Mouse (Mus musculus) 416B (cell line): ENCODE results near the gene Cttnbp2nl.
A peak's percentile ranks its signal among the peaks of the same experiment; 100 is the strongest.

Source experiments
- DNase-seq: peaks from one replicate; pipeline ENCODE4 v3.0.0; 2011; ENCODE audit warnings: low read depth

Gene Cttnbp2nl

DNA sequence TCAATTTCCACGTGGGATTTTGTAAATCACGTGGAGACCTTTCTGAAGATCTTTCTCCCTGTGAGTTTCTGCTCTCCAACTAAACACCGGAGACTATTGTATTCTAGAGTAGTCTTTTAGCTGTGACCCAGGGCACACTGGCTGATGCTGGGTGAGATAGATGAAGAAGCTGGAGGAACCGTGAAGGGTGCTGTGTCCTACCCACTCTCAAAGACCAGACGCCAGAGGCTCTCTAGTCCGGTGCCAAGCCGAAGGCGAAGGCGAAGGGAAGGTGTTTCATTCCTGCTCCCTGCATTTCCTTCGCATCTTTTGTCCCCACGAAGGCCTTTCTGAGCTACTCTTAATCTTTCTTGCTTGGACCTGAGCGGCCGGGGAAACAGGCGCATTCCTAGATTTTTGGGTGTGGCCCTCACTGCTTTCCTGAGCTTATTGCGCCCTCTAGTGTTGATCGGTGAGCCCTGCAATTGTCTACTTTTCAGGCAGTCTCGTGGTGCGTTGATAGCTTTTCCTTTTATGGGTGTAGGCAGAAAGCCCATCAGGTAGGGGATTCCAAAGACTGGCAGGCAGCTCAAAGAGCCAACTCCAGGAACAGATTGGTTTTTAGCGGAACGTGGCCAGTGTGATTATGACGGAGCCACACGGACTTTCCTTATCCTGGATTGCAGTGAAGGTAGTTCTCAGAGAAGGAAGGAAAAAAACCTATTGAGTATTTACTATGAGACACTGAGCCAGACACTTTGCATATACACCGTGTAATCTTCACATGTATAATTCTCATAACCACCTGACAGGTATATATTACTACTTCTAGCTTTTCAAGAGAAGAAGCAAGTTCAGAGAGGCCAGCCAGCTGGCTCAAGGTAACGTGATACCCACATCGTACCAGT lies 5.9 kb upstream of the Cttnbp2nl start:
- peak; percentile 88 for DNase-seq

DNA sequence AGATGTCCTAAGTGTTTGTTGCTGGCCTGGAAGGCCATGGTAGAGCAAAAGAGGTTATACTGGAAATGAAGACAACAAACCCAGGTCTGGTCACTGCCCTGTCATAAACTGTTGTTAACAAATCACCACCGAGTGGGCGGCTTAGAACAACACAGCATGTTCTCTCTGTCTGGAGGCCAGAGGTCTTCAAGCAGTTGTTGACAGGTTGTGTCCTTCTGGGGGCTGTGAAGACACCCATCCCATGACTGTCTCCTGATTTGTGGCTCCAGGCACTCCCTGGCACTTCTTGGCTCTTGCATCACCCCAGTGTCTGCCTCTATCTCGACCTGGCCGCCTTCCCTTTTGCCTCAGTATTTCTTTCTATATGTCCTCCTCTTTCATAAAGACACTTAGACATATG lies 2.7 kb upstream of the Cttnbp2nl start:
- no peak for DNase-seq

DNA sequence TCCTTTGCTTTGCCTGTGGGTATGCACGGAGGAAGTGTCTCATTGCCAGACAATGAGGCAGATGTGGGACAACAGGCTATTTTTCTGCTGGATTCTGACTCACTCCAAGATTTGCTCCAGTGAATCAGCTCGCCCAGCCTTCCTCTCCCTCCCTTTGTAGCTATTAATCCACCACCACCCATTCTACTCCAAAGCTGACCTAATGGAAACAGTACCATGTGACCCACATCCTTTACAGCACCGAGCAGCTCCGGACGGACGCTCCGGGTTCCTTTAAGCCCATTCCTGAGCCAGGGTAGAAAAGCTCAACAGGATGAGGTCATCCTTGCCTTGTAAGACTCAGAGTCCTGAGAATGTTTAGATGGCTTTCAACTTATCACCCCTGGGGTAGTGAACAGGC lies 2.0 kb upstream of the Cttnbp2nl start:
- DNase-seq: no peak

DNA sequence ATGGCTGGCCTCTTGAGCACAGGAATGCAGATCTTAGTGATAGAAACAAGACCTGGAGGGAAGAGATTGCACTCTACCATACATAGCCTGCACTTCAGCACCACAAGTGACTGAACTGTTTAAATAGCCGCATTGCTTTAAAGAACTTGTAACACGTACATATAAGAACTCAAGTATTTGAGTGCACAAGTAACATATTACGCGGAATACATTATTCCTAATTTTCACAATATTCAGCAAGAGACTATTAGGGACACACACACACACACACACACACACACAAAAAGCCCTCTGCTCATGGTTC lies 704 bp upstream of the Cttnbp2nl start:
- DNase-seq: peak; percentile 20

DNA sequence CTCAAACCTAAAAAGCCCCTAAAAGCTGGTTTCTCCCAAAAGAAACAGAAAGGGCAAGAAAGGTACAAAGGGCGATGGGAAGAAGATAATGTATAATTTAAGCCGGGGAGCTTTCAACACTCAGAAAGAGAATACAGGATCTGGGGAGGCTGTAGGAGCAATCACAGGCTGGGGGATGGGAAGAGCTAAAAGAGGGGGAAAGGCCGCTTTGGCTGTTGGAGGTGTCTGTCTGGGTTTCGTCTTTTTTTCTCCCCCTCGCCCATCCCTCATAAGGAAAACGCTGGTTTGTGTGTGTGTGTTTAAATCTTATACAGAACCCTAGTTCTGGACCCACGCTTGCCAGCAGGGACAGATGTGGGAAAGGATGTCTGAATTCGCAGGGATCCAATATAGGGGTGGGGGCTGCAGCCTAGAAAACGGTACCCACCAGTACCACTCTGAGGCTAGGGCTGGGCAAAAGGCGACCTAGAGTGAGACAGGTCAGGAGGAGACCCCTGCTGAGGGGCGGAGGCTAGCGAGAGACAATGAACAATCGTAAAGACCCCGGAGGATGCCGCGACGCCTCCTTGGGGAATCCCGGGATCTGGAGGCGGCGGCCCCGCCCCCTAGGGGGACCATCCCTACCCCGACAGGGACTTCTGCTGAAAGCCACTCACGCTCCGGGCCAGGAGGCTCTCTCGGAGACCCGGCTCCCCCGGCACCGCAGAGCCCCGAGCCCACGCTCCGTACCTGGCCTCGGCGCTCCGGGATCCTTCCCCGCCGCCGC lies 592 bp downstream of the Cttnbp2nl start:
- DNase-seq: no peak

DNA sequence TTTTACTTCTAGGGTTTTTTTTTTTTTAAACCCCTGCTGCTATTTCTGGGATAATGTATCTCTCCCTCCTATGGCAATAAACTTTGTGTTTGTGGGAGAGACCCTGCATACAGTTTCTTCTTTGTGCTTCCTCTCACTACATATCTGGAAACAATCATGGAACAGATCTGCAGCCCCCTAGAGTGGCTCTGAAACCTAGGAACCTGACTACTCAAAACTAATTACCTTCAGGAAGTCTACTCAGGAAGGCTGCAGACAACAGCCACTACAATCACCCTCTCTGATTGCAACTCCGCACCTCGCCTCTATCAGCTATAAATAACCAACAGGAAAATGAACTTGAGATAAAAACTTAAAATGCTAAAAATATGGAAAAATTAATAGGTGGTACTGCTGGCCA lies 1.8 kb downstream of the Cttnbp2nl start:
- DNase-seq: no peak

DNA sequence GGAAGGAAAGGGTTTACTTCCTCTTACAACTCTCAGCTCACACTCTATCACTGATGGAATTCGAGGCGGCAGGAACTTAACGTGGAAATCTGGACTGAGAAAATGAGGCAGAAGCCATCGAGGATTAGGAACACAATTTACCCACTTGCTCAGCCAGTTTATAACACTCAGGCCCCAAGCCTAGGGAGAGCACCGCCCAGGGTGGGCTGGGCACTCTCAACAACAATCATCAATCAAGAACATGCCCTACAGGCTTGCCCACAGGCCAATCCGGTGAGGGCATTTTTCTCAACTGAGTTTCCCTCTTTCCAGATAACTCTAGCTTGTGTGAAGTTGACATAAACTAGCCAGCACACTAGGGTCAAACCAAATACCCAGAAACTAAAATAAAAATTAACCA lies 3.1 kb downstream of the Cttnbp2nl start:
- no peak for DNase-seq

DNA sequence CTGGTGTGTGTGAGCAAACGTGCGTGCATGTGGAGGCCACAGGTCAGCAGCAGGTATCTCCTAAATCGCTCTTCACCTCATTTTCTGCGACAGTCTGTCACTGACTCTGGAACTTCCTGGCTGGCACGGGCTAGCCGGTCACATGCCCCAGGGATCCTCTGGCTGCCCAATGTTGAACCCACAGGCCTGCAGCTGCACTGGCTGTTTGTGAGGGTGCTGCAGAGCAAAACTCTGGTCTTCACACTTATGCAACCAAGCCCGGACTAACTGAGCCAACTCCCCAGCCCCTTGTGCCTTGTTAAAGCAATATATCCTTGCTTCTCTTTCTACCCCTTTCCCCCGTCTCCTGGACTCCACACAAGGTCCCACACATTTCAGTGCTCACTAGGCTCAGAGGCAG lies 5.3 kb downstream of the Cttnbp2nl start:
- DNase-seq: peak; percentile 42

DNA sequence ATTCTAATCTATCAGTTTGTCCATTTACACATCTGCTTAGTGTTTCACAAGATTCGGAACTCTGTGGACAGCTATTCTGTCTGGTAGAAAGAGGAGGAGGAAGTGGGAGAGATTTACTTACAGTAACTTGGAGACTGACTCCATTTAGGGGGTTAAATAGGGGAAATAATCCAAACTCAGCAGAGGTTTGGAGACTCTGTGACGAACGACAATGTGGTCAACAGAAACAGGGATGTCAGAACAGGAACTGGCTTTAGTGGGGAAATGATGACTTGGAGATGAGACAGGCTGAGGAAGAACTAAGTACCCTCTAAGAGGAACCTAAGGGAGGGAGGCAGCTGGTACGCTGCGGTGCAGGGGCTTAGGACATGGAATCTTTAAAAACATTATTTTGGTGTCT lies 6.1 kb downstream of the Cttnbp2nl start:
- peak; percentile 79 for DNase-seq

DNA sequence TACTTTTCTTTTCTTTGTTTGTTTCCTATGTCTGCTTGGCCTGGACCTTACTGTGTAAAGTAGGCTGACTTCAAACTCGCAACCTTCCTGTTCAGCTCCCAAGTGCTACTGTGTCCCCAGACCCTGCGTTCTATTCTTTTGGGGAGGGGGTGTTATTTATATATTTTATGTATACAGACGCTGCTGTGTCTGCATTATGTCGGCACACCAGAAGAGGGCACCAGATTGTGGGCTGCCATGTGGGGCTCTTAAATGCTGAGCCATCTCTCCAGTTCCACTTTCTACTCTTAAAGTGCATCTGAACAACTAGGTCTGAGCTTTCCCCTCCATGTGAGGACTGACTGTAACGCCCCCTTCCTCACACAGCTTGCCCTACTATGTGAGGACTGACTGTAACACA lies 9.2 kb downstream of the Cttnbp2nl start:
- DNase-seq: no peak

DNA sequence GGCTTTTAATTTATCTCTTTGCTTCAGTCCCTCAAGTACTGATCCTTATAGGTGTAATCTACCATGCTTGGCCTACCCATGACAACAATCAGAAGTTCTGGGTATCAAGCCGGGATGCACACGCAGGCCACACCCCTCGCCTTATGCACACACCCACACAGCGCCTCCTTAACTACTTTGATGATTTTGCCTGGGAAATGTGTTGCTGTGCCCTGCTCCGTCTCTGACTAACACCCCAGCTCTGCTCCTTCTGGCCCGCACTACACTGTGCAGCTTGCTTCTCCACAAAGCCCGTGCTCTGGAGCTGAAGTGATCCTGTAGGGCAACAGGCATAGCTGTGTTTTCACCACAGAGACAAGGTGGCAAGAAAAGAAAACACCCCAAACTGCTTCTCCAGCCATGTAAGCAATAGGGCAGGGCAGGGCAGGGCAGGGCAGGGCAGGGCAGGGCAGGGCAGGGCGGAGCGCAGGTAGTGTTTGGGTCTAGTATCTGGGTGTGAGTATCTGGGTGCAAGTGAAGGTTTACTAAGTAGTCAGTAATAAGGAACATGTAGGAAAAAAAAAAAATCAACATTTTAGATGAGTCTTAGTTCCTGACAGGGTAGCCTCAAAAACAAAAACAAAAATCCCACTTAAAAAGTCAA lies 11.8 kb downstream of the Cttnbp2nl start:
- DNase-seq: no peak

DNA sequence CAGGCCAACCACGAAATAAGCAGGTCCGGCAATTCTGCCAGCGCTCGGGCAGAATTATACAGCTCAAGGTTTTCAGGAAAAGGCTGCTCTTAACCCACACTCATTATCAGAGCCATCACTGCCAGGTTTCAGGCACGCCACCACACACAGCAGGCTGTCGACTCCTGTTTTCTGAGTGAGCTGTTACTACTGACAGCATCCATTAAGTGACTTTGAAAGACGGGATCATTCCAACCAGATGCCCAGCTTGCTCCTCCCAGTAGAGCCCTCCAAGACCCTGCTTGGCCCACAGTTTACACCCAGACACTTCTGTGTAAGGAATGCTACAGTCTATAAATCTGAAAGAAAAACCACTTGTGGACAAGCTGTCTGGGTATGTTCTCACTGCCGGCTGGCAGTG lies 12.9 kb downstream of the Cttnbp2nl start:
- peak; percentile 32 for DNase-seq

DNA sequence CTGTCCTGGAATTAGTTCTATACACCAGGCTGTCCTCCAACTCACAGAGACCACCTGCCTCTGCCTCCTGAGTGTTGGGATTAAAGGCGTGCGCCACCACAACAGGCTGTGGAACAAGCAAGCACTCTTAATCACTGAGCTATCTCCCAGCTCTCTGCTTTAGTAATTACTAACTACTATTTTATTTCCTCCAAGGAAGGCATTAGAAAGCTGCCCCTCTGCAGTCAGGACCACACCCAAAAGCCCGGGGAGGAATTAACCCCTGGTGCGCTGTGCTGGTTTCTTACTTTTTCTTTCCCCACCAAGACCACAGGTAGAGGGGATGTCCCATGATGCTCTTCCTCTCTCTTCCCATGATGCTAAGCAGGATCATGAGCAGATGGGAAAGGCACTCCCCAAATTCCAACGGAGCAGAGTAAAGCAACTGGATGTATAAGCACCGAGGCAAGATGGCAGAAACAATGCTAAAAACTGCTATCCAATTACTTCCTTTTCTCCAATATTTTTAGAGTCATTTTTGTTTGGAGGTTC lies 15.6 kb downstream of the Cttnbp2nl start:
- no peak for DNase-seq

DNA sequence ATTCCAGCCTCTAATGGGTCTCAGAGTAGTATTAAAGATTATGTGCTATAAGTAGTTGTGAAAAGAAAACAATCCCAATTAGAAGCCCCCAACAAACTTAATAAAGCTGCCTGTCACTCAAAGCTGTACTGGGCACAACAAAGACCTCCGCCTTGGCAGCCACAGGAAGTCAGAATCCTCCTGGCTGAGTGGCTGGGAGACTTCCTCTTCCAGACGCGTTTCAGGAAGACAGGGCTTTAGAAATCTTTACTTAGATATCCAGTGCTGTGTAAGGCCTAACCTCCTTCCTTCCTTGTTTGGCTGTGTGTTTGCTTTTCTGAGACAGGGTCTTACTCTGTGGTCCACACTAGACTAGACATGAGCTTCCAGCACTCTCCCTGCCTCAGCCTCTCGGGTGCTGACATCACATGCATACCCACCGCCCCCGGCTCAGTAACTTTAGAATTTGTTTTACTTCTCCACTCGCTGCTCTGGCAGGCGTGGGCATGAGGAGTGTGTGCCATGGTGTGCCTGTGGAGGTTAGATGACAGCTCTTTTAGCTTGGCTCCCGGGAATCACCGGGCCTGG lies 16.6 kb downstream of the Cttnbp2nl start:
- DNase-seq: no peak

DNA sequence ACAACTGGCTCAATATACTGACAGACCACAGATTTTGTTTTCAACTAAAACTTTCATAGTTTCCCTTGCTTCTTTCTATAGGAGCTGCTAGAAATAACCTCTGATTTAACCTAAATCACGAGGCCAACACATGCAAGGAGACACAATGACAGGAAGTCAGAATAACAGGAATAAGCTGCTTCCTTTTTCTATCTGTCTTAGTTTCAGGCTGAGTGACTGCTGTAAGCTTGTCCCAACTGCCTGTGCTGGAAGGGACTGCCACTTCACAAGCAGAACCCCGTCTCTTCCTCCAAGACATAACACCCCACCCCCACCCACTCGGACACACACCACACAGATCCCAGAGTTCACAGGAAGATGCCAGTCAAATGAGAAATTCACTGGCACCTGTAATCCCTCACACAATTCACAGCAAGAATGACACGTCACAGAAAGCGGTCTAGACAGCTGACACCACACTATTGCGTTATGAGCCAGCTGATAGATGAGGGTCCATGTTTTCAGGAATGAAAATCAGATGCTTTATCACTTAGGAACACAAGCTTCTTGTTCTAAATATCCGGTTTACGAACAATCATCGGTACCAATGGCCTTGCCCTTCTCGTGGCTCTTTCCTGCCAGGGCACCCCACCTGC lies 29.5 kb downstream of the Cttnbp2nl start:
- no peak for DNase-seq

DNA sequence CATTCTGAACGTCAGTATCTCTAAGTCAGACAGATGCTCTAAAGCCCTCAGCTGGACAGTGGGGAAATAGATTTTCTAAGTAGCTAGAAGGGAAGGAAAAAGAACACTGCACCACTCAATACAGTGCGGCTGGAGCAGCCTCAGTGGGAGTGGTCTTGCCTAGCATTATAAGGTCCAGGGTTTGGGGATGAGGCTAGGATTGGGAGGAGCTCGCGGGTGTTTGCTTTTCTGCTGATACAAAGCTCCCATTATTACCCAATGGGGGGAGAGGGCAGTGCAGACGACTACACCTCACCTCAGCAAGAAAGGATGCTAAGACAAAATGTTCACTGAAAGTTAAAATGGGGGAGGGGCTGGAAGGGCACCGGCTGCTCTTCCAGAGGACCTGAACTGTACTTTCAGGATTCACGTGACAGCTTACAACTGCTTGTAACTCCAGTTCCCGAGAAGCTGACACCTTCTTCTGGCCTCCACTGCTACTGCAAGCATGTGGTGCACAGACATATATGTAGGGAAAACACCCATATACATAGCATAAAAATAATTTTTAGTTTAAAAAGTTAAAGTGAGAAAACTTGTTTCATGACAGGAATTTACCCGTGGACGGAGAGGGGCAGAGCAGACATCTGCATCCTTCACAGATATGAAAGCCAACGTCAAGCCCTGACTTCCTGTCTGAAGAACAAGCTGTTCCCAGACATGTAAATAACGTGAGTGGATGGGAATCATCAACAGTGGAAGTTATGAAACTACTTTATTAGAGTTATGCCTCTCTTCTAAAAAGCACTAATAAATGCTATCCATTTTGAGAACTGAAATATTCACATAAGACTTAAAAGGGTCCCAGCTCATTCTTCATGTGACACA lies 32.9 kb downstream of the Cttnbp2nl start:
- DNase-seq: no peak

DNA sequence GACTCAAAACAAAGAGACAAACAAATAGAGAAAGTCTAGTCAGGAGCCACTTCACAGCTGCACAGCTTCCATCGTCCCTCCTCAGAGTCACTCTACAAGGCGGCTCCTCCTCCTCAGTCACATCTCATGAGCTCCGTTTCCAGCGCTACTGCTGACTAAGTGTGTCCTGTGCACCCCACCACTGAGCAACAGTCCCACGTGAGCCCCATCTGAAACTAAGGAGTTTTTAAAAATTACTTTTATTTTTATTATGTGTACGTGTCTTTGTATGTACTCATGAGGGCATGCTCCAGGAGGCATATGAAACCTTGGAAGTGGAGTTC lies 34.2 kb downstream of the Cttnbp2nl start:
- DNase-seq: no peak

DNA sequence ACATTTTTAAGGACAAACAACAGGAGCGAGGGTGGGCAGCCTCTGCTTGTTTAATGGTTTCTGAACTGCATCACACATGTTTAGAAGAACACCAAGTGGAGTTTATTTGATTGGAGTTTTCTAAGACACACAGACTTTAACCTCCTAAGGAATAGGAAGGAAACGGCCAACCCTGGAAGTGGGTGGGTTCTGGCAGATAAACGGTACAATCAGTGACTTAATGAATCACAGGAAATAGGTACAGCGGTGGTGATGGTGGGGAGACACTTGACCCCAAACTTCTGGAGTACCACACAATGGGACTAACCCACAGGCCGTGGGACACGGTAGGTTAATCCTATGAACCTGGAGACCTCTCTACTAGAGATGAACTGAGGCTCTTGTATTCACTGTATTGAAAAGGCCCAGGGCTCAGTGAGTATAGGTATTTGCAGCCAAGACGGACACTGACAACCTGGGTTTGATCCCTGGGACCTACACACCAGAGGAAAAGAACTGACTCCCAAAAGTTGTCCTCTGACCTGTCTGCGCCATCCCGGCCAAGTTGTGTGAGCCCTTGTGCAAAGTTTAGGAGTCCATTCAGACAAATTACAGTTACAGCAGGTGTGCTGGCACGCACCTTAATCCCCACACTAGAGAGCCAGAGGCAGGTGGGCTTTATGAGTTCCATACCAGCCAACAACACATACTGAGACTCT lies 34.7 kb downstream of the Cttnbp2nl start:
- DNase-seq: peak; percentile 63

DNA sequence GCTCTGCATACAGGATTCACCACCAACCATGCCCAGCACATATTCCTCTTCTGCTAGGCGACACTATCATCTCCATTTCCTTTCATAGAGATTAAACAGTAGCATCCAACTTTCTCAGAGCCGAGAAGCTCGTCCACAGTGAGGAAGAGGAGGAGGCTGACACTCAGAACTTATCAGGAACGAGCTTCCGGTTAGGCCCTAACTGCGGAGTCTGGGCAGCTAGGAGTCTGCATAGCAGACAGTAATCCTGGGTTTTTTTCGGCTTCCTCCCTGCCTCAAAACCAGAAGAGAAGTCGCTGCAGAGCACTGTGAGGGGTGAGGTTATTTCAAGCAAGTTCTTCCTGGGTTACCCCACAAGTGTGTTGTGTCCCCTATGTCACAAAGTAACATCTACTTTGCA lies 35.6 kb downstream of the Cttnbp2nl start:
- no peak for DNase-seq

DNA sequence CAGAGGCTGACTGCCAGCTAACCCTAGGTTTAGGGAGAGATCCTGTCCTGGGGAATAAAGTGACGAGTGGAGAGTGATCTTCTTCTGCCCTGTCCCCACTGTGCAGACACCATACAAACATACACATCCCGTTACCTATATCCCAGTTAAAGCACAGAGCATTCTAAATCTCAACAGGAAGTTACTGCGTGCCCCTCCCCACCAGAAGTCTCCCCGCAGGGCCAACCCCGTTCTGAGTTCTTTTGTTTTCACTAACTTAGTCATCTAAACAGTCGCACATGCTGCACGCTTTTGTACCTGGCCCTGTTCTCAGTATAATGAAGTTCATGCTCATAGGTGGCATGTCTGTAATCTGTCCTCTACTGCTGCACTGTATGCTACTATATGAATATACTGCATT lies 36.7 kb downstream of the Cttnbp2nl start:
- no peak for DNase-seq

DNA sequence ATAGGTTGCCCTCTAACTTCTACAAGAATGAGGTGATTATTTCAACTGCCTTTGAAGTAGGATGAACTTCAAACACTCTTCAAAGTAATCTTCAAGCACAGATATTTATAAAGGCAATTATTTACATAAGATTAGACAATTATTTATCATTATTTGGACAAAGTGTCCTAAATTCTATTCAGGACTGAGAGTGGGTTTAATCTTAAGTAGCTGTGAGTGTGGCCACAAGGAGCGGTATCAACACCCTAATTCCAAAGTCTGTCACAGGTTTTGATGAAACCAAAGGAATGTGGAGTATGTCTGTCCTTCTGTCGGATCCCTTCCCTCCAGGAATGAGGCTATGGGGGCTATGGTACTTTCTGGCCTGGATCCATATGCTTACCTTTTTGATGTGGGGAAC lies 38.0 kb downstream of the Cttnbp2nl start:
- DNase-seq: no peak
